Mouse (Mus musculus): ENCODE data around the gene Sh3pxd2a.

The Sh3pxd2a gene

DNA sequence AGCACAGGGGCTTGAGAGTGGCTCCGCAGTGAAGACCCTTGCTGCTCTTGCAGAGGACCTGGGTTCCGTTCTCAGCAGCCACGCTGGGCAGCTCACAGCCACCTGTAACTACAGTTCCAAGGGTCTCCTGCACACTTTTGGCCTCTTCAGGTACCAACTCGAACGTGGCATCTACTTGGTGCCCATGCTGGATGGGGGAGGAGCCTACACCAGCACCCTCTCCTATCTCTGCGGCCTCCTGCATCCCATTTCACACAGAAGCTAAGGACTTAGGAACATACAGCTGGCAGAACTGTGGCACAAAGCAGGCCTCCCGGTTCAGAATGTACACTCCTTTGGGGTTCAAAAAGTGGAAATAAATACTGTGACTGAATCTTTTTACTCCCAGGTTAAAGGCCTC is 127.0 kb downstream of the Sh3pxd2a start:
- no peak for DNase-seq (ENCODE audit: low spot score)

DNA sequence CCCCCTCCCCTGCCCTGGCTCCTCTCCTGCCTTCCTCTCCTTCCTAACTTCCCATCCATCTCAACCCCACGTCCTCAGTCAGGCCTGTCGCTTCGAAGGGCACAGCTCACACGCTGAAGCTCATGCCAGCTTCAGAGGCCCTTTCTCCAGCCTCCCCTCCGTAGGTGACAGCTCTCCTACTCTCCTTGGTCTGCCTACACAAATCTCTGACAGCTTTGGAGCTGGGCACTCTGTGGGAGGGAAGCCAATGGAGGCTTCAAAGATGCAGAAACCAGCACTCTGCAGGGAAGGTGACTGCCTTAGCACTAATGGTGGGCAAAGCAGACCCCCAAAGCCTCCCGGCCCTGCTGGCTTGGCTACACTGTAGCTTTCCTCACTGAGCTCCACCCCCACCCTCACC is 128.9 kb downstream of the Sh3pxd2a start:
- no peak for DNase-seq (ENCODE audit: low spot score)

DNA sequence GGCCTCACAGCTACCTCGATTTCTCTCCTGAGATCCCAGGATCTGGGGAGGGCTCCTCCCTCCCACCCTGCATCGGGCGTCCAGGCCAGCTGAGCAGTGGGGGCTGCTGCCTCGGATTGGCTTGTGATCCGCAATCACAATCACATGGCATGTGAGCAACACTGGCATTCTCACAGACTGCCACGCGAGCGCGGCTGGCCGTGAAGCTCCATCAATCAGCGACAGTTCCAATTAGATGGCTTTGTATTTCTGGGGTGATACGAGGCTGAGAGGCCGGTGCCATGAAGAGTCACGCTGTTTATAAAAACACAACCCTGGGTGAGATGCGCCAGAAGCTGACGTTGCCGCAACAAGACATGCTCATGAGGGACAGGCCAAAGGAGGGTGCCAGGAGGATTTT is 129.5 kb downstream of the Sh3pxd2a start:
- no peak for DNase-seq (ENCODE audit: low spot score)

DNA sequence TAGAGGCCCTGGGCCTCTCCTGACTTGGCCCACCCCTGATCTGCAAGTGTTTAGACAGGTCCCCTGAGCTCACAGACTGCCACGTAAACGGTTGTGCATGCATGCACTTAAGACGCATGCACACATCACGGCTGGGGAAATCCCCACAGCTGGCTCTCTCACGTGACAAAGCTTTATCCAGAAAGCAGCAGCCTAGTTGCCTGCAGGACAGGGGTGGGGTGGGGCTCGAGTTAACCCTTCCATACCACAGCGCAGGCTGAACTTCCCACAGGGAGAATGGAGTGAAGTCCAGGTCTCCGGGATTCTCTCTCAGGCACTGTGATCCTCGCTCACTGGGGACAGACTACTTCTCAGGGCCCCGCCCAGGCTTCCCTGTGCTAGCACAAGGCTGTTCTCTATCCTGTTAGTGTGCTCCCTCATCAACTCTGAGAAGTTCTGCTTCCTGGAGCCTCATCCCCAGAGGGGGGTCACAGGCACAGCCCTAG is 133.4 kb downstream of the Sh3pxd2a start:
- no peak for DNase-seq (ENCODE audit: low spot score)

DNA sequence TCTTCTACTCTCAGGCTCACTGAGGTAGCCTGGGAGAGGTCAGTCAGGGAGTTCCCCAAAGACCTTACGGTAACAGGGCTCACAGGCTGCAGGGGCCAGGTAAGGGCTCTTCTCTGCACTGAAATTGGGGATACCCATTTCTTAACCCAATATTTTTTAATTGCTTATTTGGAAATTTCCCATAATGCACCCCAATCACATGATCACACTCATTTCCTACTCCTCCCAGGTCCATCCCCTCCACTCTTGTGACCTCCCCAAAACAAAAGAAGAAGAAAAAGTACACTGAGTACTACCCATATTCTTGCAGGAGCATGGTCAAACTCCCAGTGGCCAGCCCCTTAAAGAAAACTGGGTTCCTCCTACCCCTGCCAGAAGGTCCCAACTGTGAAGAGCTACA is 135.1 kb downstream of the Sh3pxd2a start:
- DNase-seq (ENCODE audit: low spot score), result no peak

DNA sequence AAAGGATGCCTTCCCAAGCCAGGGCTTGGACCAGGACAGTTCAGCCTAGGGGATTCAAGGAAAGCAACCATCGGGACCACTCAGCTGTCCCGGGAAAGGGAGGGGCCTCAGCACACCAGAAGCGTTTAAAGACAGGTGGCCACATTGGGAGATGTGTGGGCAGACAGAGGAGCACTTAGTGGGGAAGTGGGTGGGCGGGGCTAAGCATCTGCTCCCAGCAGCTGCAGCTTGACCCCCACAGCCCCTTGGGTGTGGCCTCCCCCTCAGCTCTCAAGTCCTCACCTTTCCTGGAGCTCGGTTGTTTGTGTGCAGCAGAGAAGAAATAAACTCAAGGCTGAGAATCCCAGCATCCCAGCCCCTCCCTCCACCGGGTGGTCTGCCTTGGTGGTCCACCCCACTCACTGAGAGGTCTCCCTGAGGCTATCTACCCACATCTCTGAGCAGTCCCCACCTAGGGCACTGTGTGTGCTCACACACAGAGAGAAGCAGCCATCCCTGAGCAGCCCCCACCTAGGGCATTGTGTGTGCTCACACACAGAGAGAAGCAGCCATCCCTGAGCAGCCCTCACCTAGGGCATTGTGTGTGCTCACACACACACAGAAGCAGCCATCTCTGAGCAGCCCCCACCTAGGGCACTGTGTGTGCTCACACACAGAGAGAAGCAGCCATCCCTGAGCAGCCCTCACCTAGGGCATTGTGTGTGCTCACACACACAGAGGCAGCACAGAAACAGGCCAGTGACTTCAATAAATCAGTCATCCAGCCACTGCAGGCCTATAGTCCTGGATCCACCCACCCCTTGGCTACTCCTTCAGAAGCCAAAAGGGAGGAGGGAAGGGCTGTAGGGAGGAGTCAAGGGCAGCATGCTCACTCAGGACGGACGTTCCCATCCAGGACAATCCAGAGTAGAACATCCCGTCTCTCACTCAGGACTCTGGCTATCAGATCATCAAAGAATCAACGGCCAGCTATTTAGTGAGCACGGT is 136.0 kb downstream of the Sh3pxd2a start:
- no peak for DNase-seq (ENCODE audit: low spot score)

DNA sequence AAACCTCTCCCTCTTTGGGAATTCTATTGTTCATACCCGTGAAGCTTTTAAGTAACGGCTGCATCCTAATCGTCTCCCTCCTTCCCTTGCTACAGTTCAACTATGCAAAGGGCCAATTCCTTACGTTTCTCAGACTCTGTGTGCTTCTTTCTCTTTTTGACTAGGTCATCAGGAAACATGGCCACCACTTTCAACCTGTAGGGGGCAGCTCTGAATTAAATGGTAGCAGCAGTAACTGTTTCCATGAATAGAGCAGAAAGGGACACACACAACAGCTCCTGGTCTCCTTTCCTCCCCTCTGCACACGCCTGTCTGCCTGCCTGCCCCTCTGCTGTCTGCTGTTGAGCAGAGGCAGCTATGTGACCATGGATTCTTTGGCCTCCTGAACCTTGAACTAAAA is 138.3 kb downstream of the Sh3pxd2a start:
- DNase-seq (ENCODE audit: low spot score), result no peak

DNA sequence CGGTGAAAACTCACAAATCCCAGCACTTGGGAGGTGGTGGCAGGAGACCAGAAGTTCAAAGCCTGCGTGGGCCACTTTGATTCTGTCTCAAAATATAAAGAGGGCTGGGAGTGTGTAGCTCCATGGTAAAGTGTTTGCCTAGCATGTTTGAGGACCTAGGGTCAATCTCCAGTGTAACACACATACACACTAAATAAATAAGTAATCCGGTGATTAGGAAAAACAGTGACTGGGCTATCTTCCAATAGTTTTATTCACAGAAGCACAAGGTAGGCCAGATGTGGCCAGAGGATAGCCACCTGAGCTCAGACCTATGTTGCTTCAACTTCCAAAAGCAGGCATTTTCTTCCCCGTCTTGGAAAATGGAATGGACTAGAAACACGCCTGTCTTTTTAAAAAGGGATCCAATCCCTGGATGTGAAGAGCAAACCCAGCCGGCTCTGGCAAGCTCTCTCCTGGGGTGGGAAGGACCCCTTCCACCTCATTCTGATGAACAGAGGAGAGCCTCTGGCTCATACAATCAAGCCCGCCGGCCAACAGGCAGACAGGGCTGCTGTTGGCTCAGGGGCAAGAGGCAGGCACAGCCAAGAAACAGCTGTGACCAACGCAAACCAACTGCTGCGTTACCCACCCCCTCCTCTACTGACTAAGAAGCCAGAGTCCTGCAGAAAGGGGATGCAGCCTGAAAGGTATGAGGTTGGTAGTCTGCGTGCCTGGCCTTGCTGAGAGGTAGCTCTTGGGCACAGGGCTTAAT is 140.9 kb downstream of the Sh3pxd2a start:
- DNase-seq (ENCODE audit: low spot score), result no peak

DNA sequence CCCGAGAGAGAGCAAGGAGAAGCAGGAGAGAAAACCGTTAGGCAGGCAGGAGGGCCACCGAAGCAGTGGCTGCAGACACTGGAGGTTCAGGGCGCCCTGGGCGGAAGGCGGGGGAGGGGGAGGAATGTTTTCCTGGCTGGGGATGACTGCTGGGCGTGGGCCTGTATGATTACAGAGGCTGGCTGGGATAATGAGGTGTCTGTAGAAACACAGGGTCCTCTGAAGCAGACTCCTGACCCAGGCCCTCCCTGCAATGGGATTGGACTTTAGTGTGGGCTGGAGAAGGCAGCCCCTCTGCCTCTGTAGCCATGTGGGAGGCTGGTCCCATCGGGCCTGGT is 143.9 kb downstream of the Sh3pxd2a start:
- DNase-seq (ENCODE audit: low spot score), result no peak

DNA sequence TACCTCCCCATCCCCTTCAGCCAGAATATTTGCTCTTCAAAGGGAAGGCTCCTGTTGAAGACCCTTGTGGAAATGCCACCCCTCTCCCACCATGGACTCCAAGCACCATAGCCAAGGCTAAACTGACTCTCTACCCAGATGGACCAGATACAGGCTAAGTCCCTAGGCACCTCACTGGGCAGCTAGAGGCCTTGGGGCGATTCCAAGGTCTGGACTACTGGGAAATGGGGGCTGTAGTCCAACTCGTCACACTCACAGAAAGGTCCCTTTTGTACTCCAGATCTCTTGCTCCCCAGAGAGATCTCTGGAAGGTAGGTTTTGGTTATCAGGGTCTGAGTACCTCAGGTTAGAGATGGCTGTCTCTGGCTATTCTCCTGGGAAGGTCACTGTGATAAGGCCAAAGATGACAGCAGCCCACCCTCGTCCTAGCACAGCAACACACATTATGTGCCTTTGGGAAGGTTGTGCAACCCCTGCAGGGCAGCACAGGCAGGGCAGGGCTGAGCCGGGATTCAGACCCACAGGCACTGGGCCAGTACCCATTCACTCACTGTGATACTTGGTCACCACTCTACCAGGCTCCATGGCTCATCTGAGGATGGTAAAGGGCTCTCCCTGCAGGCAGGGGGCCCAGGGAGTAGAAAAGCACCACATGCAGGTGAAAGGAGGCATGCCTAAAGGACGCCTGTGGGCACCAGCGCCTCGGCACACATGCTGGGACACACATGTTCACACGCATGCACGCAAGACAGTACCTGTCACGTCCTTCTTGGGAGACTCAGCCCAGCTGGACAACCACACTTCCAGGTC is 144.5 kb downstream of the Sh3pxd2a start:
- DNase-seq (ENCODE audit: low spot score), result no peak

DNA sequence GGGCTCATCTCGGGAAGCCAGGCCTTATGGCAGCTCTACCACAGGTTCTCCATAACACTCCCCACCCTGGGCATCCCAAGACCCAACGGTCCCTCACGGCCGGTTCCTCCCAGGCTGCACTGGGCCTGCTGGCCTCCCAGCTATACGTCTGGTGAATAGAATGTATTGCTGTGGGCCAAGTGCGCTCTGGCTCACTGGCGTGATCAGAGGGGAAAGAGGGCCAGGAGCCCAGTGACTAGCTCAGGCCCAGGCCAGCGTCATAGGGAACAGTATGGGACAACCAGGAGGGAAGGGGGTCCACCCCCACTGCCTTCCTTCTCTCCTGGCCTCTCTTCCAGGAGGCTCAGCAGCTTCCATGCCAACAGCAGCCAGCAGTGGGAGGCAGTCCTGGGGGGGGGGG is 145.1 kb downstream of the Sh3pxd2a start:
- DNase-seq (ENCODE audit: low spot score), result no peak

DNA sequence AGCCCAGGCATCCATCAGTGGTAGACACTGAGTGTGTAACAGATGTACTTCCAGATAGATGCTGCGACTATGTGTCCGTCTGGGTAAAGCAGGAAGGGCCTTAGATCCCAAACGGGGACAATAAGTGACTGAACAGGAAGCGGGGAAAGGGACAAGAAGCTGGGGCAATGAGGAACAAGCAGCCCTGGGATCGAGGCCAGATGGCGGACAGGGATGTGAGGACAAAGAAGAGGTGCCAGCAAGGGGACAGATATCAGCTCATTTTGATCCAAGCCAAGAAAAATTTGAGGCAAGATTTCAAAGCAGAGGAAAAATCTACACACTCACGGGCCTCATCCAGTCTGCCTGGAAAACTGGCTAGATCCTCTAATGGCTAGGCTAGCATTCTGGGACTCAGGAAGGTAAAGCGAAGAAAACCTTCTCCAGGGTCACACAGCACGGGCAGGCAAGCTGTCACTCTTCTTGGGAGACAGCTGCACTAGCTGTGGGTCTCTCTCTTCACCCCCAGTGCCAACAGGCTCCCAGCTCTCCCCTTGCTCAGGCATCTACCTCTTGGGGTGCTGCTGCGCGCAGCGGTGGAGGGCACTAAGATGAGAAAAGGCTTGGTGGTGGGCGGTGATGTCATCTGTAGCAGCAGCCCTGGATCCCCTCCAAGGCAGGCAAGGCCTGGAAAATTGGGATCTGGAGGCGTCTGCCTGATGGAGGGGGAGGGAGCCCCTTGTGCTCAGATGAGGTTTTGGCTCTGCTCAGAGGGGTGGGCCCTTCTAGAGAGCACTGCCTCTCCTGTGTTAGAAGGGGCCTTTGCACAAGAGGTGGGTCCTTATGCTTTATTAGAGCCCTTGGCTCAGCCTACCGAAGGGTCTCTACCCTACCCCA is 146.9 kb downstream of the Sh3pxd2a start:
- no peak for DNase-seq (ENCODE audit: low spot score)

DNA sequence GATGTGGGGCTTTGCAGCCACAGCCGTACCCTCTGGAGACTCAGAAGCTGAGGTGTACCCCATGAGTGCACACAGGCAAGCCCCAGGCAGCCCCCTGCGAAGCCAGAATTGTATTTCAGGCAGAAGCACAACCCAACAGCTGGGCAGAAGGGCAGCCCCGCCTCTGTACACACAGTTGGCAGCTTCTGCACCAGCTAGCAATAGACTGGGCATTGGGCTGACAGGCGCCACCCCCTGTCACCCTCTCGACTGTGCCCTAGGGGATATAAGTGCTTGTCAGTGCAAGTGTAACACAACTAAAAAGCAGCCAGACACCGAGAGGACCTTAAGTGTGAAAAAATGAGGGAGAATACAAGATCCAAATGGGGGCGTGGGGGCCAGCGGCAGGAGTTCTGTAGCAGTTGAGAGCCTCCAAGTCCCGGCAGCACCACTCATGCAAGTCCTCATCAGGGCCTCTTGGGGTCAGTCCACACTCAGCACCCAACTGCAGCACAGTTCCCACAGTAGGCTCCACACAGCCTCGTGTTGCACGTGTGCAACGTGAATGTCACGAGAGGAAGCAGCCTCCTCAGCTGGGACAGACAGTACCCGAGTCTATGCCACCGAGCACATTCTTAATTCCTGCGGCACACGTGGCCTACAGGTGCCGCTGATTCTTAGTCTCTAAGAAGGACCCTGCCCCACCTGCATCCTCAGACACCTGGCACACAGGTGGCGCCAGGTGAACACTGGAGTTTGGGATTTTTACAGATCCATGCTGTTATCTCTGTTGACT is 147.7 kb downstream of the Sh3pxd2a start:
- no peak for DNase-seq (ENCODE audit: low spot score)

DNA sequence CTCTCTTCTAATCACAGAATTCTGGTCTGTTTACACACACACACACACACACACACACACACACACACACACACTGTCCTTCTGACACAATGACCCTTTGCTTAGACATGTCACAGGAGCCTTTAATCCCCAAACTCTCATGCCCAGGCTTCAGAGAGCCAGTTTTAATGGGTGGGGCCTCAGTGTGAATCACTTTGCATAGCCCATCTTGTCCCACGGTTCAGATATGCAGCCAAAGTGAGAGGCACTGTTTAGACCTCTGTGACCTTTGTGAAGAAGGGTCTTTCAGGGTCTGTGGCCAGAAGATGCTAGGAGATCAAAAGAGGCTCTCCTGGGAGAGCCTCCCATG is 148.3 kb downstream of the Sh3pxd2a start:
- no peak for DNase-seq (ENCODE audit: low spot score)

DNA sequence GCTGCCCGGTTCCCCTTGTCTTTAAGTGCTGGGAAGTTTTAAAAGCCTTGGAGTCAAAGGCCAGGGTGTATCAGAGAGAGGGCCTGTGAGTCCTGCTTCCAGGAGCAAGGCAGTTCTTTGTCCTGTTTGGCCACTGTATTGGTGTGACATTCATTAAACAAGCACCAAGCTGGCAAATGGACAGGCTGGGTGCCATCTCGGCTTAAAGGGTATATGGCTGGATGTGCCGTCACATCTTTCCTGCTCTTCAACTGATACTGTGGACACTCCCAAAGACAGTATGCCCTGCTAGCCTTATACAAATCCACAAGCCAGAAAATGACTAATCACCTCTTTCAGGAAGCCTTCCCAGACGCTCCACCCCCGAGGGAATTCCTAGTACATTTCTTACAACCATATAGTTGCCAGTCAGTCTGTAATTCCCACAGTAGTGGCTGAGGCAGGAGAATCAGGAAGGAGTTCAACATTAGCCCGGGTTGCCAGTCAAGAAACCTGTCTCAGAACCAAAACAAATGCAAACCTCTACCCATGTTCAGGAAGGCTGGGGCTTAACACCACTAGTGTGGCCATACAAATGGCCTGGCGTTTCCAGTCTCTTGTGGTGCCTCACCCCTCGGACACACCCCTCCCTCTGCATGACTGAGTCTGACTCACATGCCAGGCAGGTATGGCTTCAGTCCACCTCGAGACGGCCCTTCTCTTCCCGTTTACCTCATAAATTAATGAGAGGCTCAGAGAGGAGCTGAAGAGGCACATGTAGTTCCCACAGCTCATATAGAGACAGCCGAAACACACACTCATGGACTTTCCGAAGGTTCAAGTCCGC is 148.9 kb downstream of the Sh3pxd2a start:
- no peak for DNase-seq (ENCODE audit: low spot score)

DNA sequence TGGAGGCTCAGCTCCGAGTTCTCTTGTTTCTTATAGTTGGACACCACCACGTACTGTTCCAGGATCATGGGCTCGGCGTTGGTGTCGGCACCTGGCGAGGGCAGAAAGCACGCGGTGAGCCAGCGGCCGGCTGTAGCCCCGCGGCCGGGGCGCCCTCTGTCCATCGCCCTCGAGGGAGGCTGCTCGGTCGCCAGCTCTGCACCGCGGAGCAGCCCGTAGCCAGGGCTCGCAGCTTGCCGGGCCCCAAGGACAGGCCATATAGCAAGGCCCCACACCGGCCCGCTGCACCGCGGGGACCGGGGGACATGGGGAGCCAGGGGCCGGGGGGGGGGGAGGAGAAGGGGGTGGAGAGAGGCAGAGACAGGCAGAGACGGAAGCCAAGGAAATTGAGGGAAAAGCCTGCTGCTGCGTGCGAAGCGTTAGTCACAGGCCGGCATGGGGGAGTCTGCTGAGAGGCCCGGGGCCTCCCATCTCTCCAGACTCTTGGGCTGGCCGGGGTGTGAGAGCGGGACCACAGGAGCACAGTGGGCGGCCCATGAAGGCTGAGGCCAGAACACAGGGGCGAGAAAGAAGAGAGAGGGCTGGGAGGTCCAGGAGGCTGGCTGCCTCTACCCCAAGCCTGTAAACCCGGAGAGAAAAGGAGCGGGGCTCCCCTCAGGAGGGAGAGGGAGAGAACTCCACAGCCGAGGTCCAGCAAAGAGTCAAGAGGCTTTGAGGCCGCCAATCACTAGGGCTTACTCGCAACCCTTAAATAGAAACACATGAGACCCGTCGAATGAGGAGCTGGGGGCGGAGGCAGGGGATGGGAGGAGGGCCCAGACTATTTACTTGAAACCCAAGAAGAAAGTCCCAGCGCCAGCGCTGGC is 149.9 kb downstream of the Sh3pxd2a start:
- no peak for DNase-seq (ENCODE audit: low spot score)

DNA sequence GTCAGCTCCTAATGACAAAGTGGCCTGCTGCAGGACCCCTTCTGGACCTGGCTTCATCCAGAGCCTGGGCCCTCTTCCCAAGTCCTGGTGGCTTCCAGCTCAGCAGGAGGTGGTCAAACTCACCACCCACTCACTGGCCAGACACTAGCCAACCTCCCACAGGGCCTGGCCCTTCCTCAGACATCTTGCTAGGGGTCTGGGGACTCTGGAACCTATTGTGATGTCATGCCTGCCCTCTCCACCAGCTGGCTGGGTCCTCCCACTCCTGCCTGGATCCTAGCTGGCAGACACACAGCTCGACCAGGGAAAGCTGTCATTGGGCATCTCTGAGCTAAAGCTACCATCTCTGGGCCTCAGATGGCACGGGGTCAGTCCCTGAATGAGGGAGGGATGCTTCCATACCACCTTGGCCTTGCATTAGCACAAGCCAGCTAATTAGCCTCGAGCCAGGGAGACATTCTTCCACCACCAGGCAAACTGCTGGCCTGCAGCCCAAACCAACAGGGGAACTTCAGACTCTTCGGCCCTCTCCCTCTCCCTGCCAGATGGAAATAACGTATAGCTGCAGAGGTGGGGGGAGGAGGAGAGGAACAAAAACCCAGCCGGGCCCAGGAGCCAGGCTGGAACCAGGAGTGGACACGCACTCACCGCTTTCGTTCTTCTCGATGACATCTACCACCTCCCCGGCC is 150.7 kb downstream of the Sh3pxd2a start:
- DNase-seq (ENCODE audit: low spot score), result no peak

DNA sequence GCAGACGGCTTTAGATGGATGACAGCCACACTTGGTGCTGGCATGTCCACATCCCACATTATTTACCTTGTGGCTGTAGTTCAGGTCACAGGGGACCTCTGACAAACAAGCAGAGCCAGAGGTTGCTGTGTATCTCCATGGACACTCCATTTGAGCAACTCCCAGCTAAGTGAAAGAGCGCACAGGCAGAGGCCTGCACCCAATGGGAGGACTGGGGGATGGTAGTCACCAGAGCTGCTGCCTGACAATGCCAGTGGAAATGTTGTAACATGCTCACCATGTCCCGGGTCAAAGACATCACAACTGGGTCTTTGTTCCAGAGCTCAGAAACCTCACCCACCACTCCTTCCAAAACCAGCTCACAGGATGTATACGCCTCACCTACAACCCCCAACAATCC is 153.0 kb downstream of the Sh3pxd2a start:
- DNase-seq (ENCODE audit: low spot score), result no peak

Measured in c-Kit-positive CD71-positive TER-119-positive erythroid progenitor cells, embryonic 14.5 days (primary cell).